Mouse (Mus musculus): ENCODE data around the gene Fbxo48.
A peak's percentile ranks its signal among the peaks of the same experiment; 100 is the strongest.

Gene Fbxo48

GRCm38 (mm10) chr11:16950976-16951760 is at the start of gene Fbxo48:
Gene Fbxo48, plus strand, starts transcription at chr11:16951375.
- DNase-seq = peak; percentile 93 to 96

- DNase-seq = peak in 1 of 2 experiments; percentile 16
These were observed 46.7 kb upstream of the Fbxo48 start for GRCm38 (mm10) chr11:16904302-16905011.

GRCm38 (mm10) chr11:16905012-16905332 is 46.2 kb upstream of the Fbxo48 start:
- DNase-seq = no peak

GRCm38 (mm10) chr11:16906530-16906929 is 44.6 kb upstream of the Fbxo48 start:
- no peak for DNase-seq

GRCm38 (mm10) chr11:16907517-16908129 is 43.6 kb upstream of the Fbxo48 start:
- DNase-seq = no peak

GRCm38 (mm10) chr11:16914756-16915155 is 36.4 kb upstream of the Fbxo48 start:
- DNase-seq = no peak

GRCm38 (mm10) chr11:16915850-16916249 is 35.3 kb upstream of the Fbxo48 start:
- DNase-seq = no peak

GRCm38 (mm10) chr11:16917512-16917911 is 33.7 kb upstream of the Fbxo48 start:
- no peak for DNase-seq

- DNase-seq = no peak
These were observed 19.0 kb upstream of the Fbxo48 start for GRCm38 (mm10) chr11:16932159-16932558.

GRCm38 (mm10) chr11:16935577-16936236 is 15.5 kb upstream of the Fbxo48 start:
- DNase-seq = no peak

- no peak for DNase-seq
These were observed 9.9 kb upstream of the Fbxo48 start for GRCm38 (mm10) chr11:16941103-16941793.

GRCm38 (mm10) chr11:16941973-16942452 is 9.2 kb upstream of the Fbxo48 start:
- DNase-seq = peak in 1 of 2 experiments; percentile 13

GRCm38 (mm10) chr11:16943016-16943415 is 8.2 kb upstream of the Fbxo48 start:
- no peak for DNase-seq

- peak in 1 of 2 experiments; percentile 33 for DNase-seq
These were observed 2.4 kb upstream of the Fbxo48 start for GRCm38 (mm10) chr11:16948756-16949155.

GRCm38 (mm10) chr11:16950226-16950975 is 774 bp upstream of the Fbxo48 start:
- DNase-seq = no peak

GRCm38 (mm10) chr11:16951761-16952010 is 511 bp downstream of the Fbxo48 start:
- no peak for DNase-seq

GRCm38 (mm10) chr11:16956115-16956862 is 5.1 kb downstream of the Fbxo48 start:
- no peak for DNase-seq

GRCm38 (mm10) chr11:16957030-16957429 is 5.9 kb downstream of the Fbxo48 start:
- DNase-seq = no peak

- DNase-seq = no peak
These were observed 7.3 kb downstream of the Fbxo48 start for GRCm38 (mm10) chr11:16958520-16958919.

GRCm38 (mm10) chr11:16967806-16968205 is 16.6 kb downstream of the Fbxo48 start:
- DNase-seq = peak; percentile 14 to 54

GRCm38 (mm10) chr11:16969650-16970049 is 18.5 kb downstream of the Fbxo48 start:
- DNase-seq = no peak
